Mouse (Mus musculus) CH12.LX (cell line): ENCODE measurements around the gene B230219D22Rik. TPM values are rescaled to one million over a fixed set of nuclear protein-coding genes. Genes with fewer than 3 reads are reported as not detected.

Experiments used
- DNase-seq: peaks from one replicate; pipeline ENCODE4 v3.0.0-alpha.2; 2013; ENCODE audit errors: extremely low read depth
- H3K27ac ChIP-seq: 2 replicates; pipeline ENCODE4 v1.5.1; 2012; ENCODE audit warnings: low read depth, mild to moderate bottlenecking, control low read depth, moderate library complexity; ENCODE audit not compliant: insufficient read depth
- H3K27me3 ChIP-seq: replicated peaks from 2 replicates; pipeline ENCODE3; 2012; ENCODE audit warnings: inconsistent platforms
- H3K36me3 ChIP-seq, 2 experiments: replicated peaks in 1 of 2; 2 replicates each; pipeline versions ENCODE3 to v1.6.1; 2012; ENCODE audit warnings: inconsistent platforms in 1 of 2, low read length in 1 of 2, mild to moderate bottlenecking in 1 of 2, mixed read lengths in 1 of 2, moderate library complexity in 1 of 2; ENCODE audit not compliant: control insufficient read depth in 1 of 2, insufficient read depth in 1 of 2
- H3K4me1 ChIP-seq, 2 experiments: 2 replicates each; pipeline ENCODE4 v1.6.1; 2012; ENCODE audit warnings: inconsistent platforms in 1 of 2, moderate library complexity in 1 of 2; ENCODE audit not compliant: insufficient read depth in 2 of 2, control insufficient read depth in 1 of 2
- H3K4me2 ChIP-seq: 2 replicates; pipeline ENCODE4 v1.6.1; 2012; ENCODE audit warnings: low read depth, mild to moderate bottlenecking, control low read depth; ENCODE audit not compliant: poor library complexity, insufficient read depth, severe bottlenecking
- H3K4me3 ChIP-seq, 3 experiments: fragments of 150-350 bp in 1 of 3; sonication (generic) in 1 of 3; replicated peaks in 1 of 3; 2 replicates each; pipeline versions ENCODE3 to v1.5.1; 2011 to 2012; ENCODE audit warnings: low read depth in 2 of 3, low read length in 2 of 3, mild to moderate bottlenecking in 2 of 3, moderate library complexity in 2 of 3, control low read depth in 1 of 3, improper control_type of control experiment in 1 of 3, inconsistent platforms in 1 of 3, mixed read lengths in 1 of 3; ENCODE audit not compliant: poor library complexity in 1 of 3
- H3K79me2 ChIP-seq: replicated peaks from 2 replicates; pipeline ENCODE4 v1.6.1; 2012; ENCODE audit warnings: mild to moderate bottlenecking, moderate library complexity; ENCODE audit not compliant: control insufficient read depth, poor library complexity, insufficient read depth, severe bottlenecking; ENCODE audit errors: extremely low read depth
- H3K9ac ChIP-seq: 2 replicates; pipeline ENCODE4 v1.6.1; 2012; ENCODE audit warnings: low read depth, mild to moderate bottlenecking, control low read depth, moderate library complexity; ENCODE audit not compliant: insufficient read depth
- H3K9me3 ChIP-seq: replicated peaks from 2 replicates; pipeline ENCODE3; 2012; ENCODE audit warnings: low read length, inconsistent platforms, mixed read lengths
- BHLHE40 ChIP-seq: IDR thresholded peaks from 2 replicates; pipeline ENCODE4 v1.6.1; 2011; ENCODE audit warnings: mild to moderate bottlenecking, low read depth, low read length, improper control_type of control experiment
- CHD1 ChIP-seq: IDR thresholded peaks from 2 replicates; pipeline ENCODE4 v1.6.1; 2012; ENCODE audit warnings: low read depth, low read length, improper control_type of control experiment, inconsistent platforms
- CHD2 ChIP-seq: IDR thresholded peaks from 2 replicates; pipeline ENCODE4 v1.6.1; 2011; ENCODE audit warnings: low read length, improper control_type of control experiment
- CTCF ChIP-seq, 2 experiments: IDR thresholded peaks in 1 of 2; conservative IDR thresholded peaks in 1 of 2; 2 replicates each; pipeline ENCODE4 v1.5.1; 2011 to 2012; ENCODE audit warnings: low read depth in 2 of 2, low read length in 2 of 2, improper control_type of control experiment in 1 of 2, inconsistent platforms in 1 of 2, mild to moderate bottlenecking in 1 of 2, moderate library complexity in 1 of 2
- E2F4 ChIP-seq: IDR thresholded peaks from 2 replicates; pipeline ENCODE4 v1.6.1; 2011; ENCODE audit warnings: low read depth, low read length, improper control_type of control experiment; ENCODE audit not compliant: insufficient replicate concordance
- ELF1 ChIP-seq: IDR thresholded peaks from 2 replicates; pipeline ENCODE4 v1.6.1; 2014; ENCODE audit warnings: low read depth, mild to moderate bottlenecking, inconsistent platforms, low read length, improper control_type of control experiment
- EP300 ChIP-seq: IDR thresholded peaks from 2 replicates; pipeline ENCODE4 v1.6.1; 2011; ENCODE audit warnings: low read length, improper control_type of control experiment
- ETS1 ChIP-seq: conservative IDR thresholded peaks from 2 replicates; pipeline ENCODE4 v1.6.1; 2012; ENCODE audit warnings: low read depth, mild to moderate bottlenecking, inconsistent platforms, low read length, improper control_type of control experiment, moderate library complexity
- GABPA ChIP-seq: IDR thresholded peaks from 2 replicates; pipeline ENCODE4 v1.6.1; 2012; ENCODE audit warnings: low read depth, low read length, improper control_type of control experiment, inconsistent platforms; ENCODE audit not compliant: insufficient replicate concordance
- HCFC1 ChIP-seq: IDR thresholded peaks from 2 replicates; pipeline ENCODE4 v1.6.1; 2012; ENCODE audit warnings: low read depth, mild to moderate bottlenecking, inconsistent platforms, low read length, improper control_type of control experiment
- IRF4 ChIP-seq: IDR thresholded peaks from 2 replicates; pipeline ENCODE4 v1.6.1; 2014; ENCODE audit warnings: low read depth, mild to moderate bottlenecking, inconsistent platforms, low read length, improper control_type of control experiment
- JUN ChIP-seq: IDR thresholded peaks from 2 replicates; pipeline ENCODE4 v1.6.1; 2011; ENCODE audit warnings: low read depth, mild to moderate bottlenecking, low read length, improper control_type of control experiment, moderate library complexity; ENCODE audit not compliant: insufficient read depth
- JUND ChIP-seq: conservative IDR thresholded peaks from 2 replicates; pipeline ENCODE4 v1.6.1; 2011; ENCODE audit warnings: low read depth, low read length, improper control_type of control experiment
- KAT2A ChIP-seq: IDR thresholded peaks from 2 replicates; pipeline ENCODE4 v1.6.1; 2012; ENCODE audit warnings: low read length, improper control_type of control experiment, inconsistent platforms; ENCODE audit not compliant: insufficient replicate concordance
- MAFK ChIP-seq: IDR thresholded peaks from 2 replicates; pipeline ENCODE4 v1.6.1; 2011; ENCODE audit warnings: low read length, improper control_type of control experiment; ENCODE audit not compliant: insufficient replicate concordance
- MAX ChIP-seq: IDR thresholded peaks from 2 replicates; pipeline ENCODE4 v1.6.1; 2011; ENCODE audit warnings: low read length, improper control_type of control experiment
- MAZ ChIP-seq: IDR thresholded peaks from 2 replicates; pipeline ENCODE4 v1.6.1; 2012; ENCODE audit warnings: low read depth, mild to moderate bottlenecking, inconsistent platforms, low read length, improper control_type of control experiment, moderate library complexity
- MEF2A ChIP-seq: IDR thresholded peaks from 2 replicates; pipeline ENCODE4 v1.6.1; 2014; ENCODE audit warnings: low read depth, mild to moderate bottlenecking, inconsistent platforms, low read length, improper control_type of control experiment, borderline replicate concordance
- MXI1 ChIP-seq: IDR thresholded peaks from 2 replicates; pipeline ENCODE4 v1.6.1; 2011; ENCODE audit warnings: mild to moderate bottlenecking, low read depth, low read length, improper control_type of control experiment
- MYC ChIP-seq: IDR thresholded peaks from 2 replicates; pipeline ENCODE4 v1.6.1; 2011; ENCODE audit warnings: low read depth, mild to moderate bottlenecking, improper control_type of control experiment, low read length
- NELFE ChIP-seq: IDR thresholded peaks from 2 replicates; pipeline ENCODE4 v1.6.1; 2011; ENCODE audit warnings: low read depth, low read length, improper control_type of control experiment
- NRF1 ChIP-seq: IDR thresholded peaks from 2 replicates; pipeline ENCODE4 v1.6.1; 2014; ENCODE audit warnings: low read depth, mild to moderate bottlenecking, inconsistent platforms, low read length, improper control_type of control experiment, moderate library complexity
- PAX5 ChIP-seq: IDR thresholded peaks from 2 replicates; pipeline ENCODE4 v1.6.1; 2012; ENCODE audit warnings: low read length, inconsistent platforms, mixed read lengths
- POLR2A ChIP-seq: IDR thresholded peaks from 2 replicates; pipeline ENCODE4 v1.6.1; 2011; ENCODE audit warnings: low read depth, mild to moderate bottlenecking, improper control_type of control experiment, low read length
- POLR2AphosphoS2 ChIP-seq: IDR thresholded peaks from 2 replicates; pipeline ENCODE4 v1.6.1; 2011; ENCODE audit warnings: low read depth, low read length, improper control_type of control experiment
- RAD21 ChIP-seq: IDR thresholded peaks from 2 replicates; pipeline ENCODE4 v1.6.1; 2011; ENCODE audit warnings: low read depth, mild to moderate bottlenecking, low read length, improper control_type of control experiment, moderate library complexity
- RCOR1 ChIP-seq: conservative IDR thresholded peaks from 2 replicates; pipeline ENCODE4 v1.6.1; 2012; ENCODE audit warnings: low read depth, mild to moderate bottlenecking, inconsistent platforms, low read length, improper control_type of control experiment
- SIN3A ChIP-seq: IDR thresholded peaks from 2 replicates; pipeline ENCODE4 v1.6.1; 2012; ENCODE audit warnings: low read length, improper control_type of control experiment, inconsistent platforms
- SMC3 ChIP-seq: IDR thresholded peaks from 2 replicates; pipeline ENCODE4 v1.6.1; 2011; ENCODE audit warnings: low read depth, low read length, improper control_type of control experiment
- TBP ChIP-seq: conservative IDR thresholded peaks from 2 replicates; pipeline ENCODE4 v1.6.1; 2011; ENCODE audit warnings: low read depth, low read length, improper control_type of control experiment
- TCF12 ChIP-seq: IDR thresholded peaks from 2 replicates; pipeline ENCODE4 v1.6.1; 2014; ENCODE audit warnings: low read depth, mild to moderate bottlenecking, inconsistent platforms, low read length, improper control_type of control experiment
- UBTF ChIP-seq: IDR thresholded peaks from 2 replicates; pipeline ENCODE4 v1.6.1; 2012; ENCODE audit warnings: low read depth, mild to moderate bottlenecking, inconsistent platforms, low read length, improper control_type of control experiment, moderate library complexity
- USF1 ChIP-seq: IDR thresholded peaks from 2 replicates; pipeline ENCODE4 v1.6.1; 2014; ENCODE audit warnings: low read depth, mild to moderate bottlenecking, inconsistent platforms, low read length, improper control_type of control experiment
- USF2 ChIP-seq: conservative IDR thresholded peaks from 2 replicates; pipeline ENCODE4 v1.6.1; 2011; ENCODE audit warnings: low read depth, low read length, improper control_type of control experiment
- ZC3H11A ChIP-seq: IDR thresholded peaks from 2 replicates; pipeline ENCODE4 v1.6.1; 2012; ENCODE audit warnings: low read depth, mild to moderate bottlenecking, inconsistent platforms, low read length, improper control_type of control experiment
- ZKSCAN1 ChIP-seq: IDR thresholded peaks from 2 replicates; pipeline ENCODE4 v1.6.1; 2012; ENCODE audit warnings: low read depth, inconsistent platforms, low read length, improper control_type of control experiment, borderline replicate concordance
- ZMIZ1 ChIP-seq: IDR thresholded peaks from 2 replicates; pipeline ENCODE4 v1.6.1; 2012; ENCODE audit warnings: low read depth, mild to moderate bottlenecking, inconsistent platforms, low read length, improper control_type of control experiment
- ZNF384 ChIP-seq: IDR thresholded peaks from 2 replicates; pipeline ENCODE4 v1.6.1; 2012; ENCODE audit warnings: low read depth, low read length, improper control_type of control experiment, inconsistent platforms
- dilution Hi-C: fragments of 300-500 bp; cut with MboI; formaldehyde crosslinking; loops from 2 replicates; pipeline ENCODE4 v1.14.3; 2020; ENCODE audit warnings: low sequenced_read_pairs; ENCODE audit not compliant: extremely low pct_unique_long_range_greater_than_20kb, extremely low pct_ligation_motif_present
- in situ Hi-C: fragments of 300-500 bp; cut with MboI; formaldehyde crosslinking; loops from 3 replicates; pipeline ENCODE4 v1.14.3; 2019; ENCODE audit warnings: low sequenced_read_pairs, low pct_ligation_motif_present, low pct_unique_long_range_greater_than_20kb, mixed read lengths
- polyA plus RNA-seq: library from polyadenylated mRNA; unstranded; fragments of >175 nt; gene quantifications from 2 replicates; pipeline ENCODE4 v1.2.1, GENCODE M21; 2012; ENCODE audit warnings: low read depth; ENCODE audit not compliant: insufficient read length
- total RNA-seq, 2 experiments: library from RNA; depleted of rRNA; stranded (reverse); fragments of 300-350 nt in 1 of 2; fragments of >200 nt in 1 of 2; gene quantifications; 2 replicates each; pipeline ENCODE4 v1.2.3; 2012 to 2014

Gene B230219D22Rik
- 22.1 and 23.2 TPM in 2 replicates for total RNA-seq (2012; rRNA removed)
- total RNA-seq (2014; rRNA removed) = 35.0 and 36.1 TPM in 2 replicates
- 25.0 and 25.7 TPM in 2 replicates for polyA plus RNA-seq

DNA sequence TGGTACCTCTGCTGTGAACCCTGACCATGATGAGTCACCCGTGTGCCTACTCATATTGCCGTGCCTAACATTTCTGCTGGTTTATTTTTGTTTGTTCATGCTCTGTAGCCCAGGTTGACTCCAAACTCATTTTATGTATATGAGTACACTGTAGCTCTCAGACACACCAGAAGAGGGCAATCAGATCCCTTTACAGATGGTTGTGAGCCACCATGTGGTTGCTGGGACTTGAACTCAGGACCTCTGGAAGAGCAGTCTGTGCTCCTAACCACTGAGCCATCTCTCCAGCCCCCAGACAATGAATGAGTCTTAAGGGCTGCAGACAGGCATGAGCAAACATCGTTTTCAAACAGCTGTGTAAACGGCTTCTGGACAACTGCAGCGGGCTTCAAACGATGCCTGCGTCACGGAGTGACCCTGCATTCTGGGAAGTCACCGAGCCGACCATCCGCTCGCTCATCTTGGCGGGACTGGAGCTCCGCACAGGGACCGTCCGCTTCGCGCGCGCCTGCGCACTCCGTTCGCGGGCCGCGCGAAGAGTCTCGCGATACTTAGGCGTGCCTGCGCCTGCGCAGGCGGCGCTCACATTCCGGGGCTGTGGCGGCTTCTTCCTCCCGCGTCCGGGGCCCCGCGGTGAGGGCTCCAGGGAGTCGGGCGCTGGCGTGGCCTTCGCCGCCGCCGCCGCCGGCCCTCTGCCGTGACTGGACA, at the start of gene B230219D22Rik:
B230219D22Rik (plus strand) TSS at position 590 of the 708 bp plus-strand sequence.
- dilution Hi-C loops (no loop called here), in situ Hi-C loops (no loop called here)
- H3K27ac ChIP-seq = peak within 1 kb of the TSS; percentile 73
- H3K4me2 ChIP-seq = peak within 1 kb of the TSS; percentile 99
- H3K4me3 ChIP-seq = peak within 1 kb of the TSS; percentile 70 to 91 (median 79)
- TF ChIP-seq UBTF (peak; percentile 0; the same call in 1 of the 2 replicates), POLR2AphosphoS2 (peak; percentile 87; the same call in 1 of the 2 replicates), CHD1 (no peak), NELFE (peak; percentile 98), TBP (peak; percentile 70; the same call in 1 of the 2 replicates), SMC3 (no peak), SIN3A (peak; percentile 59), IRF4 (peak; percentile 71; the same call in 1 of the 2 replicates), KAT2A (peak; percentile 88), USF1 (no peak), MAZ (peak; percentile 59; the same call in 1 of the 2 replicates), RCOR1 (peak; percentile 37; the same call in 1 of the 2 replicates), MAFK (no peak), NRF1 (peak; percentile 98), MYC (peak; percentile 87), EP300 (no peak), USF2 (no peak), ETS1 (no peak; the same call in 1 of the 2 replicates), POLR2A (peak; percentile 96), CHD2 (peak; percentile 100), ZNF384 (no peak), ZKSCAN1 (no peak), E2F4 (peak; percentile 96), RAD21 (no peak; the same call in none of the 2 replicates), MXI1 (peak; percentile 74; the same call in 1 of the 2 replicates), ELF1 (peak; percentile 71; the same call in 1 of the 2 replicates), ZC3H11A (no peak), GABPA (no peak), JUN (no peak), PAX5 (no peak), MEF2A (peak; percentile 69; the same call in 1 of the 2 replicates), TCF12 (peak; percentile 97), HCFC1 (peak; percentile 81), BHLHE40 (0 out of 2 replicates have a peak, but pooled peaks have one; percentile 26), CTCF (conservative IDR thresholded peaks at IDR 0.05 in 1 of 2, IDR thresholded peaks at IDR 0.05 in 1 of 2; ENCODE audit: low read depth in 2 of 2, low read length in 2 of 2) (peak in 1 of 2 experiments; percentile 41; a peak in 2 of 4 replicates), ZMIZ1 (peak; percentile 80), JUND (no peak), MAX (peak; percentile 89)
- no peaks in the 10 kb centered on the region for H3K27me3 ChIP-seq
- no peaks in the 10 kb centered on the region for H3K9me3 ChIP-seq
- H3K36me3 ChIP-seq = peaks cover 2 to 18% of the 10 kb centered on the region in 2 experiments
- peak within 1 kb of the TSS; percentile 100 for H3K9ac ChIP-seq
- peaks cover 3 to 30% of the 10 kb centered on the region in 2 experiments; a peak in 3 of 4 replicates for H3K4me1 ChIP-seq
- peak; percentile 90 for DNase-seq
- peaks cover 45% of the 10 kb centered on the region for H3K79me2 ChIP-seq
